Mouse (Mus musculus) gastrocnemius, postnatal 14 days (tissue): ENCODE results near the gene Cers2. TPM values are rescaled to one million over a fixed set of nuclear protein-coding genes. Genes with fewer than 3 reads are reported as not detected.

ENCODE experiments used
- DNase-seq: peaks from one replicate; pipeline ENCODE4 v3.0.0; 2021; ENCODE audit warnings: mixed read lengths
- intact Hi-C: fragments of 180-260 bp; cut with DNase I; formaldehyde crosslinking; loops from one replicate; pipeline ENCODE4 v1.15.1; 2025; ENCODE audit warnings: low total_unique reads
- long read RNA-seq, 2 experiments: library from polyadenylated mRNA; stranded (forward); transcript quantifications; one replicate each; pipeline ENCODE4 v2.0.0; 2021
- total RNA-seq, 2 experiments: library from RNA; stranded (reverse); gene quantifications; 2 replicates each; pipeline ENCODE4 v1.2.3; 2021

Gene Cers2
- 10 to 100 TPM; 27.8 to 33.2 TPM for total RNA-seq
- long read RNA-seq, experiment 1, transcript Cers2-201 (11 exons, 2,216 nt): major isoform, 19 of 21 reads
- long read RNA-seq, experiment 1, partial matches to known transcripts: 0 of 21 reads
- long read RNA-seq, experiment 1, other reads (novel, unspliced or antisense): 2 of 21 reads
- long read RNA-seq, experiment 2, transcript Cers2-201 (11 exons, 2,216 nt): major isoform, 26 of 29 reads
- long read RNA-seq, experiment 2, partial matches to known transcripts: 0 of 29 reads
- long read RNA-seq, experiment 2, other reads (novel, unspliced or antisense): 3 of 29 reads

- DNase-seq: no peak
- intact Hi-C loops: no loop called here
Measured at GRCm38 (mm10) chr3:95314486-95315093, at the start of gene Cers2. TSS of gene Cers2 (plus strand) at chr3:95314791.

GRCm38 (mm10) chr3:95266052-95266451 lies 48.5 kb upstream of the Cers2 start:
- intact Hi-C loops: loop anchor here (10.0 kb wide), 1 partner anchor 121 kb away; the partner anchor contains the start of gene Tnfaip8l2

GRCm38 (mm10) chr3:95267855-95268254 lies 46.7 kb upstream of the Cers2 start:
- DNase-seq: no peak
- intact Hi-C loops: loop anchor here (10.0 kb wide), 1 partner anchor 123 kb away; the partner anchor contains the start of gene Tnfaip8l2

More at GRCm38 (mm10) chr3:95266052-95266451, 48.5 kb upstream of the Cers2 start:
- DNase-seq: no peak

- DNase-seq: no peak
- intact Hi-C loops: loop anchor here (10.0 kb wide), 1 partner anchor 125 kb away; the partner anchor contains the start of gene Tnfaip8l2
Measured at GRCm38 (mm10) chr3:95269789-95270188, 44.8 kb upstream of the Cers2 start.

GRCm38 (mm10) chr3:95270766-95271364 lies 43.7 kb upstream of the Cers2 start:
- intact Hi-C loops: no loop called here
- DNase-seq: no peak

GRCm38 (mm10) chr3:95273471-95273870 lies 41.1 kb upstream of the Cers2 start:
- no peak for DNase-seq
- intact Hi-C loops: no loop called here

- no peak for DNase-seq
- intact Hi-C loops: no loop called here
Measured at GRCm38 (mm10) chr3:95274453-95274852, 40.1 kb upstream of the Cers2 start.

- DNase-seq: no peak
- intact Hi-C loops: no loop called here
Measured at GRCm38 (mm10) chr3:95275161-95275560, 39.4 kb upstream of the Cers2 start.

- no peak for DNase-seq
- intact Hi-C loops: no loop called here
Measured at GRCm38 (mm10) chr3:95276428-95276934, 38.1 kb upstream of the Cers2 start.

GRCm38 (mm10) chr3:95277149-95277551 lies 37.4 kb upstream of the Cers2 start:
- no peak for DNase-seq
- intact Hi-C loops: no loop called here

GRCm38 (mm10) chr3:95280747-95281146 lies 33.8 kb upstream of the Cers2 start:
- DNase-seq: no peak
- intact Hi-C loops: no loop called here

- DNase-seq: peak; percentile 99
- intact Hi-C loops: no loop called here
Measured at GRCm38 (mm10) chr3:95281216-95282126, 33.1 kb upstream of the Cers2 start, which contains the start of the genes Mindy1 and Prune1. TSS of gene Mindy1 (plus strand) at chr3:95281345. TSS of gene Prune1 (minus strand) at chr3:95282076.

- intact Hi-C loops: no loop called here
- DNase-seq: no peak
Measured at GRCm38 (mm10) chr3:95282381-95282864, 32.2 kb upstream of the Cers2 start.

GRCm38 (mm10) chr3:95282865-95283588 lies 31.6 kb upstream of the Cers2 start:
- DNase-seq: peak; percentile 88
- intact Hi-C loops: no loop called here

GRCm38 (mm10) chr3:95283589-95283941 lies 31.0 kb upstream of the Cers2 start:
- intact Hi-C loops: no loop called here
- no peak for DNase-seq

- intact Hi-C loops: no loop called here
- no peak for DNase-seq
Measured at GRCm38 (mm10) chr3:95284062-95284461, 30.5 kb upstream of the Cers2 start.

GRCm38 (mm10) chr3:95284501-95285281 lies 29.9 kb upstream of the Cers2 start:
- intact Hi-C loops: no loop called here
- no peak for DNase-seq

GRCm38 (mm10) chr3:95285390-95285789 lies 29.2 kb upstream of the Cers2 start:
- DNase-seq: no peak
- intact Hi-C loops: no loop called here
